Mouse (Mus musculus): Measurements from ENCODE around the gene Olfr1220.

DNA sequence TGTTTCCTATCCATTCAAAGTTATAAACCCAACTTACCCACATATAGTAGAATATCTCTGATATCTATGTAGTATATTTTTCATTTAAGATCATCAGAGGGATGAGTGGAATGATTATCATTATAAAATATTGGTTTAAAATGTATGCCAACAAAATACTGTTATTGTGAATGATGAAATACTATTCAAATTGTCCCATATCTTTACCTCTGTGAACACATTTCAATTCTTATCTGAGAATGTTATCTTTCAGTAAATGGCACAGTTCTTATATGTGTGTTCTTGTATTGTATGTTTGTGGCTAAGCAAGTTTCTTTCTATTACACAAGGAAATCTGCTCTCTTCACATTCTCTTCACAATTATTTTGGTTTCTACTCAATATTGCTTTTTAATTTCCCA lies 984 bp downstream of the Olfr1220 start:
- no peak for TF ChIP-seq CTCF (IDR thresholded peaks at IDR 0.05; ENCODE audit: borderline replicate concordance, extremely low read depth, insufficient read depth, insufficient read length)
- TF ChIP-seq POLR2A (IDR thresholded peaks at IDR 0.05; ENCODE audit: borderline replicate concordance, extremely low read depth, insufficient read depth, insufficient read length, poor library complexity, severe bottlenecking): no peak
